Mouse (Mus musculus) heart, adult 2 months (tissue): Measurements from ENCODE around the gene Dock1. TPM values are rescaled to one million over a fixed set of nuclear protein-coding genes. Genes with fewer than 3 reads are reported as not detected.
A peak's percentile ranks its signal among the peaks of the same experiment; 100 is the strongest.

ENCODE experiments used
- DNase-seq, 2 experiments: peaks; one replicate each; pipeline ENCODE4 v3.0.0; 2021
- H3K27ac ChIP-seq: fragments of 200-600 bp; 2 replicates; pipeline ENCODE4 v1.8.1; 2022
- H3K27me3 ChIP-seq: fragments of 200-500 bp; 2 replicates; pipeline ENCODE4 v1.6.1; 2012; ENCODE audit warnings: mild to moderate bottlenecking, low read length, inconsistent platforms, mixed read lengths; ENCODE audit not compliant: control insufficient read depth, insufficient read depth
- H3K36me3 ChIP-seq: fragments of 200-500 bp; 2 replicates; pipeline ENCODE4 v1.6.1; 2012; ENCODE audit warnings: low read length, inconsistent platforms; ENCODE audit not compliant: control insufficient read depth, insufficient read depth
- H3K4me1 ChIP-seq: fragments of 200-500 bp; 2 replicates; pipeline ENCODE4 v1.6.1; 2011; ENCODE audit warnings: low read length; ENCODE audit not compliant: control insufficient read depth, insufficient read depth
- H3K4me3 ChIP-seq: fragments of 200-600 bp; 2 replicates; pipeline ENCODE4 v1.8.1; 2022
- H3K79me2 ChIP-seq: fragments of 200-500 bp; replicated peaks from 2 replicates; pipeline ENCODE4 v1.6.1; 2012; ENCODE audit warnings: mild to moderate bottlenecking, inconsistent platforms, low read length, moderate library complexity, mixed read lengths; ENCODE audit not compliant: control insufficient read depth, insufficient read depth
- H3K9ac ChIP-seq: fragments of 200-500 bp; 2 replicates; pipeline ENCODE4 v1.6.1; 2012; ENCODE audit warnings: low read depth, mild to moderate bottlenecking, control low read depth, inconsistent platforms, low read length, mixed read lengths
- CTCF ChIP-seq: fragments of 200-600 bp; IDR thresholded peaks from 2 replicates; pipeline ENCODE4 v1.8.1; 2022; ENCODE audit warnings: antibody characterized with exemption, mild to moderate bottlenecking, moderate library complexity
- EP300 ChIP-seq: fragments of 200-500 bp; IDR thresholded peaks from 2 replicates; pipeline ENCODE4 v1.6.1; 2011; ENCODE audit warnings: low read depth, low read length, control low read depth; ENCODE audit not compliant: insufficient read depth
- POLR2A ChIP-seq: fragments of 200-500 bp; IDR thresholded peaks from 2 replicates; pipeline ENCODE4 v1.6.1; 2011; ENCODE audit warnings: mild to moderate bottlenecking, low read depth, low read length, control low read depth; ENCODE audit not compliant: insufficient read depth
- WGBS: fragments of 180-500 bp; shearing (Covaris S2); methylation state at CpG from one replicate; pipeline ENCODE4 v1.1.7; 2018; 5-methylcytosine and 5-hydroxymethylcytosine counted together
- intact Hi-C: fragments of 180-260 bp; cut with DNase I; formaldehyde crosslinking; loops from one replicate; pipeline ENCODE4 v1.15.1; 2025
- polyA plus RNA-seq: library from polyadenylated mRNA; depleted of rRNA; stranded (reverse); fragments of >200 nt; gene quantifications from 2 replicates; pipeline ENCODE4 v1.2.3, GENCODE M21; 2012
- total RNA-seq, 2 experiments: library from RNA; stranded (reverse); gene quantifications; 2 replicates each; pipeline ENCODE4 v1.2.3; 2021

The Dock1 gene
- total and polyA plus RNA-seq, 3 experiments = 8.3 to 25.6 (median 25.4) TPM

DNA sequence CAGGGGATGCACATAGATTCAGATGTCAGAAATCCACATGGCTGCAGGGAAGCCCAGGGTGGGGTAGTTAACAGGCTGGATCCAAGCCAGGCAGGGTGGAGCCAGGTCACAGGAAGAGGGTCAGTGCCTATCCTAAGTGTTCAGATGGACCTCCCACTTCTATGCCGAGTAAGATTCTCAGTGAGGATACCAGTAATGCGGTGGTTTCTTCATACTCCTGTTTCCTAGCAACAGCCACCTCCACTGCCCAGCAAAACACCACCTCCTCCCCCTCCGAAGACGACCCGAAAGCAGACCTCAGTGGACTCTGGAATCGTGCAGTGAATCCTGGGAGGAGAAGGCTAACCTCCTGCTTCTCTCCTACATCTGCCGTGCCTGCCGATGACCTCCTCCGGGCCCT is 501.8 kb downstream of the Dock1 start:
- Histone ChIP-seq H3K9ac (no peak overlapping the region), H3K4me3 (no peak overlapping the region), H3K4me1 (no peaks in the 10 kb centered on the region), H3K27me3 (no peaks in the 10 kb centered on the region), H3K36me3 (no peaks in the 10 kb centered on the region), H3K79me2 (no peaks in the 10 kb centered on the region), H3K27ac (no peak overlapping the region)
- no peak for TF ChIP-seq POLR2A
- no peak for TF ChIP-seq EP300
- no peak for TF ChIP-seq CTCF
- intact Hi-C loops = no loop called here
- peak in 1 of 2 experiments; percentile 4 for DNase-seq
- 53% methylated on average over 9 of the region's 9 CpGs for WGBS

DNA sequence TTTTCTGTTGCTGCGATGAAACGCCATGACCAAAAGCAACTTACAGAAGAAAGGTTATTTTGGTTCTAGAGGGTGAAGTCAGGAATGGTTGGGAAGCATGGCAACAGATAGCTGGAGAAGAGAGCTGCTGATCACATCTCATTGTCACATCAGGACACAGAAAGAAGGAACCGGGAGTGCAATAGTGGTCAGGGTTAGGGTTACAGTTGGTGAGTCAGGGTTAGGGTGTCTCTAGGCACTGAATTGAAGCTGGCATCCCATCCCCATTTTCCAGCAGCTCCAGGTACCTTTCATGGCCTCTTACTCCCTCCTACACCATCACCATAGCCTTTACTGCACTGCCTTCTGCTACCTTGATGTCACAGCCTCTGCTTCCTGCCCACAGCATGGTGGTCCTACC is 523.7 kb downstream of the Dock1 start:
- TF ChIP-seq CTCF (no peak), EP300 (no peak), POLR2A (no peak)
- DNase-seq = no peak
- no peaks in the 10 kb centered on the region for H3K27me3 ChIP-seq
- no peak overlapping the region for H3K4me3 ChIP-seq
- WGBS = 96% methylated on average over 3 of the region's 3 CpGs
- no peak overlapping the region for H3K27ac ChIP-seq
- H3K9ac ChIP-seq = no peak overlapping the region
- no peaks in the 10 kb centered on the region for H3K79me2 ChIP-seq
- peaks cover 3% of the 10 kb centered on the region; the same call in 1 of the 2 replicates for H3K4me1 ChIP-seq
- intact Hi-C loops = no loop called here
- no peaks in the 10 kb centered on the region for H3K36me3 ChIP-seq

DNA sequence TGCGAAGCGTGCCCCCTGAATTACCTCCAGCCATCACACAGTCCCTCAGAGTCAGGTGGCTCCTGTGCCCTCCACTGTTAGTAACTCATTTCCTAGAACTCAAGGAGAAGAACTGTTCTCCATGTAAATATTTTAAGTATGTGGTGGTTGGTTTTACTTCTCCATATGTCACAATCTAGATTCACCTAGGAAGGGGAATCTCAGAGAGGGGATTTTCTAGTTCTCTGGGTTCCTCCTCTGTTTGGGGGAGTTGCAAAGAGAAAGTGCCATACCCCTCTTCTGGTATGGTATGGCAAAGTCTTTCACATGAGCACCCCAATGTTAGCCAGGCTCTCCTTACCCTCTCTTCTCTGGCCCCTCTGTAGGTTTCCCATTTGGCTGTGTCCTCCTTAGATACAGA is 525.2 kb downstream of the Dock1 start:
- TF ChIP-seq POLR2A (no peak), EP300 (no peak), CTCF (no peak)
- H3K27me3 ChIP-seq = no peaks in the 10 kb centered on the region
- H3K9ac ChIP-seq = no peak overlapping the region
- 94% methylated on average over 2 of the region's 2 CpGs for WGBS
- no peaks in the 10 kb centered on the region for H3K79me2 ChIP-seq
- DNase-seq = no peak
- H3K4me3 ChIP-seq = no peak overlapping the region
- intact Hi-C loops = no loop called here
- no peaks in the 10 kb centered on the region for H3K36me3 ChIP-seq
- peaks cover 3% of the 10 kb centered on the region; the same call in 1 of the 2 replicates for H3K4me1 ChIP-seq
- H3K27ac ChIP-seq = no peak overlapping the region

- intact Hi-C loops = no loop called here
- H3K4me3 ChIP-seq = no peak overlapping the region
- TF ChIP-seq CTCF (no peak), POLR2A (no peak), EP300 (no peak)
- H3K27me3 ChIP-seq = no peaks in the 10 kb centered on the region
- H3K27ac ChIP-seq = no peak overlapping the region
- 85% methylated on average over 10 of the region's 10 CpGs for WGBS
- no peak overlapping the region for H3K9ac ChIP-seq
- DNase-seq = no peak
- no peaks in the 10 kb centered on the region for H3K36me3 ChIP-seq
- no peaks in the 10 kb centered on the region for H3K79me2 ChIP-seq
- H3K4me1 ChIP-seq = no peaks in the 10 kb centered on the region
These were observed 526.4 kb downstream of the Dock1 start for GRCm38 (mm10) chr7:135196828-135197227.

DNA sequence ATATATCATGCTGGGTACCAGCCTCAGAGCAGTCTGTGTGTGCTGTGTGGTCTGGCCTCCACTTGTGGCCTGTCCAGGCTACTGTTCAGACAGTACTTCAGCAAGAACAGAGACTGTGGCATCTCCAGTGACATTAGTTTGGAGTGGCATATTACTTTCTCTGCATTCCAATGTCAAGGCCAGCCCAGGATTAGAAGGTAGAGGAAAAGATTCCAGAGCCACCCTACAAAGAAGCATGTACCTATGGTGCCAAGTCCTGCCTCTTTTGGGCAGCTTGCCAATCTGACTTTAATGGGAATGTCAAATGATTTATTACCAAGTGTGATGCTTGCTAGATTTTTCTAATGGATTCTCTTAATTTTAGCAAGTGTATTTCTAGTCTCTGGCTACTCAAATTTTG is 533.5 kb downstream of the Dock1 start:
- TF ChIP-seq EP300 (no peak), CTCF (no peak), POLR2A (no peak)
- H3K27me3 ChIP-seq = no peaks in the 10 kb centered on the region
- H3K27ac ChIP-seq = no peak overlapping the region
- no peak overlapping the region for H3K9ac ChIP-seq
- intact Hi-C loops = no loop called here
- H3K4me1 ChIP-seq = no peaks in the 10 kb centered on the region
- DNase-seq = no peak
- H3K79me2 ChIP-seq = no peaks in the 10 kb centered on the region
- no peak overlapping the region for H3K4me3 ChIP-seq
- H3K36me3 ChIP-seq = no peaks in the 10 kb centered on the region

DNA sequence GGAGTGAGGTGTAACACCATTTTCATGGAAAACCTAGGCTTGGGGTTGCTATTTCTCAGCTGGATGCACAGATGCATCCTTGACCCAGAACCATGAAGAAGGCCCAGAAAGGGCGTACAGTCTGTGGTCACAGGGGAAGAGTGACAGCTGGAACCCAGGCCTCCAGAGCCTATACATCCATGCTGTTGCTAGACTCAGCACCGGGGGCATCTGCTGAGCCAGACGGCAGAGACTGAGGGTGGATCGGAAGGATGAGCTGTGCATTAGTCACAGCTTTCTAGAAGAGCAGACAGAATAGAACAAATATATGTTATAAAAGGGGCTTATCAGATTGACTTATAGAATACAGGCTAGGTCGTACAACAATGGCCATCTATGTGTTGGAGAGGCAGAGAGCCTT is 534.7 kb downstream of the Dock1 start:
- H3K4me1 ChIP-seq = no peaks in the 10 kb centered on the region; the same call in 1 of the 2 replicates
- no peak overlapping the region for H3K27ac ChIP-seq
- intact Hi-C loops = no loop called here
- no peak overlapping the region for H3K4me3 ChIP-seq
- TF ChIP-seq CTCF (no peak), POLR2A (no peak), EP300 (no peak)
- no peaks in the 10 kb centered on the region; the same call in 1 of the 2 replicates for H3K36me3 ChIP-seq
- no peaks in the 10 kb centered on the region for H3K27me3 ChIP-seq
- H3K9ac ChIP-seq = no peak overlapping the region
- 88% methylated on average over 5 of the region's 5 CpGs for WGBS
- DNase-seq = no peak
- no peaks in the 10 kb centered on the region for H3K79me2 ChIP-seq
